Mouse (Mus musculus) spleen, adult 2 months (tissue): Measurements from ENCODE around the gene Wasf2.

Experiments used
- CTCF ChIP-seq: fragments of 200-500 bp; IDR thresholded peaks from 2 replicates; pipeline ENCODE4 v1.5.1; 2011; ENCODE audit warnings: mild to moderate bottlenecking, inconsistent platforms; ENCODE audit not compliant: insufficient read depth, insufficient read length, insufficient replicate concordance; ENCODE audit errors: extremely low read depth
- POLR2A ChIP-seq: fragments of 200-500 bp; IDR thresholded peaks from 2 replicates; pipeline ENCODE4 v1.6.1; 2011; ENCODE audit warnings: low read depth, low read length, inconsistent platforms

DNA sequence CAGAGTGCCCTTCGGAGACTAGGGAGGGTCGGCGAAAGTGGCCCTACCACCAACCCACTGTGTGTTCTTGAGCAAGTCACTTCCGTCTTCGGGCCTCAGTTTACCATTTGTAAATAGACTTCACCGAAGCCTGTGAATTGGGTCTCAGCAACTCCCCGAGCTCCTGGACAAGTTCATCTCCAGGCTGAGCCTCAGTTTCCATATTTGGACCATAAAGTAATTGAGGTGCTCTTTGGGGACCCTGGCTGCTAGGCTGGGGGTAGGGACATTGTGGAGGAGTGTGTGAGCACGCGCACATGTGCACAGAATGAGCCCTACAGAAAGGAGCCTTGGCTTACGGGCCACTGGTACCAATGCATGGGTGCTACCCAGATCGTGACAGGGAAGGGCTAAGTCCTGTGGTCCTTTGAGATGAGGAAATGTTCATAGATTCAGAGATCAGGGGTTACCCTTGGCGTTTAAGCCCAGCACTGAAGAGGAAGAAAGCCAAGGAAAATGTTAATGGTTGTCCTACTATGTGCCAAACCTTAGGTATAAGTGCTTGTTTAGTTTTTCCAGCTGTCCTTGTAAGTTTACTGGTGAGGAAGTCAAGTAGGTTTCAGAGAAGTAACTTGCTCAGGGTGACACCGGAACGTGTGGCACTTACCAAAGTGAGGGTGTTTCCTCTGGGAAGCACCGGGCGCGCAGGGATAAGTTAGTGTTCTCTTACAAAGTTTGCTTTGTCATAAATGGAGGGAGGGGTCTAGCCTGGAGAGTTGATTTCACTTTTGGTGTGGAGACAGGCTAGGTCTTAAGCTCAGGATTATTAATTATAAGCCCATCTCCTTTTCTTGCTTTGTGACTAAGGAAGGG is 811 bp downstream of the Wasf2 start:
- TF ChIP-seq CTCF (no peak), POLR2A (no peak)
